Mouse (Mus musculus): ENCODE results near the gene Tprg.

Gene Tprg

DNA sequence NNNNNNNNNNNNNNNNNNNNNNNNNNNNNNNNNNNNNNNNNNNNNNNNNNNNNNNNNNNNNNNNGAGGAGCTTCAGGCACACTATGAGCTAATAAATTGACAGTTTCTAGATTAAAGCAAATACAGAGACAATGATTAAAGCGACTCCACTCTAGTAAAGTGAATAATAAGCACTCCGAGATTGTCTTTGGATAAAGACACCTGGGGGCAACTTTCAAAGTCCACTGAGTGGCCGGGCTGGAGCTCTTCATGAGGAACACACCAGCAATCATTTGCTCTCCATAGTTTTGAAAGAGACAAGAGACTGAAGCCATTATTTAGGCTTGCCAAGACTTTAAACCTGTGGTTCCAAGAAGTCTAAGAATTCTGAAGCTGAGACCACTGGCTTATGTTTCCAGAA is 164.9 kb downstream of the Tprg start:
- TF ChIP-seq GATA4 (IDR thresholded peaks at IDR 0.05; ENCODE audit: insufficient replicate concordance, low read length), result no peak

GRCm38 (mm10) chr16:25464732-25465131 is 178.1 kb downstream of the Tprg start:
- TF ChIP-seq GATA4 (IDR thresholded peaks at IDR 0.05; ENCODE audit: insufficient replicate concordance, low read length), result no peak

DNA sequence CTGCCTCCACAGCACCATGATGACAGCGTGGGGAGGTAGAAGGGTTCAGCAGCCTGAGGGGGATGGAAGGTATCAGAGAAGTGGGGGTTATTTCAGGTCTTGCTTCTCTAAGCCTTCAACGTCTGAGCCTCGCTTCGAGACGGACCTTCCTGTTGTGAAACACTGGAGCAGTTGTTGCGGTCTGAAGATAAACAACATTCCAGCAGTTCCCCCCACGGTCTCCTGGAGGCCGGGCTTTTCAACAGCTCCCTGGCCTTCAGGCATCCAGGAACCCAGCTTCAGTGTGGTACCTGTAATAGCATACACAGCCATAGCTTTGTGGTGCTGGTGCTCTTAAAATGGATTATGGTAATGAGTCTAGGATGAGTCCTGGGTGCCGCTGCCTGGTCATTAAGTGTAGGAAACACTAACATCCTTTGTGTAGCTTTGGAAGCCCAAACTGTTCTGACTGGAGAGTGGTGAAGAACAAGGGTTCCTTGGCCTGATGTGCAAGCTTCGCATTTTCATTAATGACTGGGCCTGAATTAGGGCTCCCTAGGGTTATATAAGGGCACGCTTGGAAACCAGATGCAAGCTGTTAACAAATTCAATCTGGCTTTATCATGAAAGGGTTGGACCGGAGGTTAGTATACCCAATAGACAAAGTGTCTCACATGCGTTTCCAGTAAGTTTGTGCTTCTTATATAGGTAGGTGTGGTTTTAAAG is 179.0 kb downstream of the Tprg start:
- TF ChIP-seq GATA4 (IDR thresholded peaks at IDR 0.05; ENCODE audit: insufficient replicate concordance, low read length), result no peak

DNA sequence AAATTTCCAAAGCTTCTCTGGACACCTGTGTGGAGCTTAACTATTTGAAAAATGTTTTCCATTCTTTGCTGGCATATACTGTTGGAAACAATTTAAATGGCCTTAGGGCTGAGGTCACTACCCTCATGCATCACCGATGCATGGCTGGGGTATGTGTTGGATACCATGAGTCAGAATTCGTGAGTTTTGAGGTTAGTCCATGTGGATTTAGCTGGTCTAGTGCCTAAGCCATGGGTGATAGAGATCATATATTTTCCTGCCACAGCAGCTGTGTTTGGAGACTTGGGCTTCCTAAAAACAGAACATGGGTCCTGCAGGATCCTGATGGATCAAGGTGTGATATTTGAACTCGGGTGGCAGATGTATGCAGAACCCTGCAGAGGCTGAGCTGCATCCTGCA is 181.4 kb downstream of the Tprg start:
- no peak for TF ChIP-seq GATA4 (IDR thresholded peaks at IDR 0.05; ENCODE audit: insufficient replicate concordance, low read length)

GRCm38 (mm10) chr16:25468662-25469061 is 182.0 kb downstream of the Tprg start:
- TF ChIP-seq GATA4 (IDR thresholded peaks at IDR 0.05; ENCODE audit: insufficient replicate concordance, low read length), result no peak

Measured in liver, adult (tissue).